29 mouse cellular contexts compared by ENCODE assay signal in the genomic region with DNA sequence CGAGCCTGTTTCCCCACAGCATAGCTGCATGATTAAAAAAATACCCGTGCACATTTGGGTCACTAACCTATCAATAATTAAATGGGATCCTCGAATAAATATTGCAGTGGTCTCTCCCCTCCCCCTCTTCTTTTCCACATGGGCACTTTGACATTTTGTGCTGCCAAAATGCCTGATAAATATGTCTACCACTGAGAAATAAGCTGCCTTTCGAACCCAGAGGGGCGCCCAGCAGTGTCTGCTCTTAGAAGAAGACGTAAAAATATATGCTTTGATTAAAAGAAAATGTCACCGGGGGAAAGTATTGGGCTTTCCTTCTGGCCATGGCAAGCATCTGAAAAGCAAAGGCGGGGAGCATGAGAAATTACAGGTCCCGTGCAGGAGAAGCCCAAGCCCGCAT.
DNase-seq lines count a peak whose midpoint lies in the region; ATAC-seq lines count a peak whose summit lies in the region.
"Had no signal": no experiment of that assay in that cellular context is flagged by ENCODE, and none has a peak within 500 bp of the region (broad histone marks: within the 10 kb centered on the region; RNA-seq: fewer than 3 reads in every experiment).

No protein-coding gene starts in this region.

- no peak overlapping the region for H3K4me3 ChIP-seq in hindbrain, embryonic 13.5 days
- no peak overlapping the region for H3K4me3 ChIP-seq in hindbrain, embryonic 16.5 days (ENCODE audit: low read length)
- H3K4me3 ChIP-seq in midbrain, embryonic 15.5 days = no peak overlapping the region
- no peak overlapping the region for H3K4me3 ChIP-seq in midbrain, embryonic 16.5 days (ENCODE audit: low read depth, low read length)
- H3K4me3 ChIP-seq in forebrain, embryonic 11.5 days (ENCODE audit: low read depth, low read length) = no peak overlapping the region
- H3K4me3 ChIP-seq: embryonic facial prominence, embryonic 12.5 days; embryonic facial prominence, embryonic 15.5 days; gastrocnemius, adult 2 months; heart, embryonic 12.5 days; heart, embryonic 15.5 days; hindbrain, embryonic 10.5 days had no signal

- no peak overlapping the region for H3K9ac ChIP-seq in hindbrain, embryonic 13.5 days
- H3K9ac ChIP-seq in hindbrain, embryonic 16.5 days (ENCODE audit: low read depth, low read length) = no peak overlapping the region
- H3K9ac ChIP-seq in midbrain, embryonic 15.5 days = no peak overlapping the region
- no peak overlapping the region for H3K9ac ChIP-seq in midbrain, embryonic 16.5 days (ENCODE audit: low read depth, low read length)
- no peak overlapping the region for H3K9ac ChIP-seq in forebrain, embryonic 11.5 days (ENCODE audit: low read length)
- H3K9ac ChIP-seq: embryonic facial prominence, embryonic 12.5 days; embryonic facial prominence, embryonic 15.5 days; forebrain, postnatal 0 days; heart, embryonic 12.5 days; heart, embryonic 15.5 days; hindbrain, embryonic 14.5 days had no signal

- H3K4me1 ChIP-seq in hindbrain, embryonic 13.5 days (replicated peaks) = no peaks in the 10 kb centered on the region
- no peaks in the 10 kb centered on the region for H3K4me1 ChIP-seq in hindbrain, embryonic 16.5 days (ENCODE audit: control insufficient read depth, insufficient read depth, low read depth, low read length)
- H3K4me1 ChIP-seq in midbrain, embryonic 15.5 days = no peaks in the 10 kb centered on the region
- H3K4me1 ChIP-seq in midbrain, embryonic 16.5 days (ENCODE audit: control insufficient read depth, insufficient read depth, low read length) = no peaks in the 10 kb centered on the region
- no peaks in the 10 kb centered on the region for H3K4me1 ChIP-seq in forebrain, embryonic 11.5 days (replicated peaks; ENCODE audit: control insufficient read depth, insufficient read depth, low read length)
- H3K4me1 ChIP-seq: embryonic facial prominence, embryonic 12.5 days; embryonic facial prominence, embryonic 15.5 days; heart, embryonic 12.5 days; heart, embryonic 15.5 days; hindbrain, embryonic 10.5 days had no signal

- no peak overlapping the region for H3K4me2 ChIP-seq in hindbrain, embryonic 13.5 days
- H3K4me2 ChIP-seq in hindbrain, embryonic 16.5 days (ENCODE audit: low read length) = no peak overlapping the region
- H3K4me2 ChIP-seq in midbrain, embryonic 15.5 days = no peak overlapping the region
- no peak overlapping the region for H3K4me2 ChIP-seq in midbrain, embryonic 16.5 days (ENCODE audit: low read length)
- H3K4me2 ChIP-seq in forebrain, embryonic 11.5 days (ENCODE audit: low read depth, low read length, severe bottlenecking) = no peak overlapping the region
- H3K4me2 ChIP-seq: embryonic facial prominence, embryonic 12.5 days; embryonic facial prominence, embryonic 15.5 days; heart, embryonic 12.5 days; heart, embryonic 15.5 days; hindbrain, embryonic 14.5 days had no signal

- no peaks in the 10 kb centered on the region for H3K9me3 ChIP-seq in hindbrain, embryonic 13.5 days
- no peaks in the 10 kb centered on the region for H3K9me3 ChIP-seq in hindbrain, embryonic 16.5 days (ENCODE audit: control insufficient read depth, low read length)
- H3K9me3 ChIP-seq in midbrain, embryonic 15.5 days = no peaks in the 10 kb centered on the region
- H3K9me3 ChIP-seq in midbrain, embryonic 16.5 days (replicated peaks; ENCODE audit: control insufficient read depth, low read length, poor library complexity, severe bottlenecking) = no peaks in the 10 kb centered on the region
- no peaks in the 10 kb centered on the region for H3K9me3 ChIP-seq in forebrain, embryonic 11.5 days (ENCODE audit: control insufficient read depth, low read length)
- H3K9me3 ChIP-seq: embryonic facial prominence, embryonic 12.5 days; embryonic facial prominence, embryonic 15.5 days; G1E; heart, embryonic 12.5 days; heart, embryonic 15.5 days; hindbrain, embryonic 10.5 days had no signal

- WGBS in hindbrain, embryonic 13.5 days = 70% methylated on average over 10 of the region's 10 CpGs
- 62% methylated on average over 10 of the region's 10 CpGs for WGBS in hindbrain, embryonic 16.5 days
- 60% methylated on average over 10 of the region's 10 CpGs for WGBS in midbrain, embryonic 15.5 days
- 61% methylated on average over 10 of the region's 10 CpGs for WGBS in midbrain, embryonic 16.5 days
- 91% methylated on average over 10 of the region's 10 CpGs for WGBS in forebrain, embryonic 11.5 days

- peak; percentile 46 for DNase-seq in retina, embryonic 14.5 days (ENCODE audit: low spot score)
- DNase-seq in forebrain, embryonic 11.5 days (ENCODE audit: low spot score) = no peak
- DNase-seq: adrenal gland, postnatal 10 days; adrenal gland, postnatal 36 days; B cell, adult 2 months; cerebellum, adult 11 months; cerebellum, adult 2 months; cerebellum, adult 9-11 months; cerebellum, postnatal 25 days; forebrain, postnatal 0 days; gastrocnemius, adult 2 months; gastrocnemius, postnatal 14 days; heart, adult 18-20 months; heart, postnatal 10 days; heart, postnatal 36 days had no signal

- H3K27ac ChIP-seq in hindbrain, embryonic 13.5 days = peak overlapping the region; percentile 6; the same call in 1 of the 2 replicates
- no peak overlapping the region for H3K27ac ChIP-seq in hindbrain, embryonic 16.5 days (ENCODE audit: low read depth, low read length)
- H3K27ac ChIP-seq in midbrain, embryonic 15.5 days = 0 out of 2 replicates have a peak overlapping the region, but pooled peaks have one; percentile 38
- no peak overlapping the region for H3K27ac ChIP-seq in midbrain, embryonic 16.5 days (ENCODE audit: low read length)
- no peak overlapping the region for H3K27ac ChIP-seq in forebrain, embryonic 11.5 days (ENCODE audit: low read depth, low read length)
- H3K27ac ChIP-seq: embryonic facial prominence, embryonic 12.5 days; embryonic facial prominence, embryonic 15.5 days; gastrocnemius, adult 2 months; heart, embryonic 15.5 days; hindbrain, embryonic 10.5 days; hindbrain, embryonic 14.5 days had no signal

- no peak for ATAC-seq in hindbrain, embryonic 13.5 days (ENCODE audit: low FRiP score)
- ATAC-seq in hindbrain, embryonic 16.5 days = no peak
- ATAC-seq in midbrain, embryonic 15.5 days (replicated peaks) = peak; percentile 74
- no peak for ATAC-seq in midbrain, embryonic 16.5 days
- ATAC-seq in forebrain, embryonic 11.5 days (replicated peaks; ENCODE audit: low FRiP score) = no peak
- ATAC-seq: forebrain, embryonic 14.5 days; forebrain, postnatal 0 days; Patski had no signal

- no peaks in the 10 kb centered on the region for H3K27me3 ChIP-seq in hindbrain, embryonic 13.5 days
- no peaks in the 10 kb centered on the region for H3K27me3 ChIP-seq in hindbrain, embryonic 16.5 days (replicated peaks; ENCODE audit: control insufficient read depth, insufficient read depth, low read length)
- H3K27me3 ChIP-seq in midbrain, embryonic 15.5 days (replicated peaks) = no peaks in the 10 kb centered on the region
- no peaks in the 10 kb centered on the region for H3K27me3 ChIP-seq in midbrain, embryonic 16.5 days (ENCODE audit: control insufficient read depth, insufficient read depth, low read depth, low read length)
- H3K27me3 ChIP-seq in forebrain, embryonic 11.5 days (ENCODE audit: control insufficient read depth, insufficient read depth, low read length) = no peaks in the 10 kb centered on the region
- H3K27me3 ChIP-seq: CH12.LX; embryonic facial prominence, embryonic 12.5 days; embryonic facial prominence, embryonic 15.5 days; heart, embryonic 12.5 days; heart, embryonic 15.5 days had no signal

- no peaks in the 10 kb centered on the region for H3K36me3 ChIP-seq in hindbrain, embryonic 13.5 days
- no peaks in the 10 kb centered on the region for H3K36me3 ChIP-seq in hindbrain, embryonic 16.5 days (ENCODE audit: control insufficient read depth, insufficient read depth, low read length)
- no peaks in the 10 kb centered on the region for H3K36me3 ChIP-seq in midbrain, embryonic 15.5 days (replicated peaks)
- H3K36me3 ChIP-seq in midbrain, embryonic 16.5 days (ENCODE audit: control insufficient read depth, insufficient read depth, low read length) = no peaks in the 10 kb centered on the region
- no peaks in the 10 kb centered on the region for H3K36me3 ChIP-seq in forebrain, embryonic 11.5 days (ENCODE audit: control insufficient read depth, insufficient read depth, low read length)
- H3K36me3 ChIP-seq: embryonic facial prominence, embryonic 12.5 days; embryonic facial prominence, embryonic 15.5 days; G1E; heart, embryonic 12.5 days; heart, embryonic 15.5 days; hindbrain, embryonic 10.5 days had no signal

Comparison
In these comparisons a context has a peak if more than half of its experiments do, and no peak if none do; other contexts are left out.
1. H3K27ac ChIP-seq: peak in hindbrain, embryonic 13.5 days (single experiment) and midbrain, embryonic 15.5 days (single experiment); none in hindbrain, embryonic 16.5 days (single experiment), midbrain, embryonic 16.5 days (single experiment) and forebrain, embryonic 11.5 days (single experiment).